Mouse (Mus musculus) thymus, adult 2 months (tissue): Measurements from ENCODE around the gene Sapcd2. TPM values are rescaled to one million over a fixed set of nuclear protein-coding genes. Genes with fewer than 3 reads are reported as not detected.
"Not testable (repeated sequence)": the region's sequence is repeated elsewhere in the genome, so short reads cannot be mapped to it uniquely, and the experiment has no call there.

ENCODE experiments used
- DNase-seq: peaks from one replicate; pipeline ENCODE4 v3.0.0; 2021
- H3K27ac ChIP-seq: fragments of 200-500 bp; 2 replicates; pipeline ENCODE4 v1.5.1; 2012; ENCODE audit warnings: low read length, control low read depth; ENCODE audit not compliant: control insufficient read depth, insufficient read depth
- H3K27me3 ChIP-seq: fragments of 200-500 bp; 2 replicates; pipeline ENCODE4 v1.6.1; 2012; ENCODE audit warnings: mild to moderate bottlenecking, low read length, moderate library complexity, mixed read lengths; ENCODE audit not compliant: control insufficient read depth, insufficient read depth
- H3K36me3 ChIP-seq: fragments of 200-500 bp; 2 replicates; pipeline ENCODE4 v1.6.1; 2012; ENCODE audit warnings: mild to moderate bottlenecking, low read length, moderate library complexity; ENCODE audit not compliant: control insufficient read depth, insufficient read depth
- H3K4me1 ChIP-seq: fragments of 200-500 bp; replicated peaks from 2 replicates; pipeline ENCODE4 v1.6.1; 2012; ENCODE audit warnings: low read length; ENCODE audit not compliant: control insufficient read depth, insufficient read depth
- H3K4me3 ChIP-seq: fragments of 200-500 bp; 2 replicates; pipeline ENCODE4 v1.5.1; 2012; ENCODE audit warnings: mild to moderate bottlenecking, low read length, control low read depth, moderate library complexity; ENCODE audit not compliant: control insufficient read depth, insufficient read depth
- CTCF ChIP-seq: fragments of 200-500 bp; IDR thresholded peaks from 2 replicates; pipeline ENCODE4 v1.5.1; 2012; ENCODE audit warnings: mild to moderate bottlenecking, control low read depth, low read length, moderate library complexity, borderline replicate concordance; ENCODE audit not compliant: control insufficient read depth, poor library complexity, insufficient read depth; ENCODE audit errors: extremely low read depth
- POLR2A ChIP-seq: fragments of 200-500 bp; IDR thresholded peaks from 2 replicates; pipeline ENCODE4 v1.6.1; 2012; ENCODE audit warnings: mild to moderate bottlenecking, low read length, control low read depth, moderate library complexity; ENCODE audit not compliant: control insufficient read depth, poor library complexity, insufficient read depth; ENCODE audit errors: extremely low read depth
- WGBS: fragments of 180-500 bp; shearing (Covaris S2); methylation state at CpG from one replicate; pipeline ENCODE4 v1.1.7; 2018; 5-methylcytosine and 5-hydroxymethylcytosine counted together
- polyA plus RNA-seq: library from polyadenylated mRNA; depleted of rRNA; stranded (reverse); fragments of >200 nt; gene quantifications from 2 replicates; pipeline ENCODE4 v1.2.3, GENCODE M21; 2012

Sapcd2 gene
- polyA plus RNA-seq, 1 experiment, result 29.7 TPM

- H3K4me1 ChIP-seq, result peaks cover 14% of the 10 kb centered on the region
- H3K27me3 ChIP-seq, result peaks cover 18% of the 10 kb centered on the region; the same call in 1 of the 2 replicates
- TF ChIP-seq POLR2A, result no peak
- peak; percentile 59; the same call in 1 of the 2 replicates for TF ChIP-seq CTCF
- H3K27ac ChIP-seq, result no peak overlapping the region
- H3K4me3 ChIP-seq, result peak overlapping the region; percentile 38
- no peaks in the 10 kb centered on the region for H3K36me3 ChIP-seq
- peak; percentile 84 for DNase-seq
- 2% methylated on average over 13 of the region's 13 CpGs for WGBS
Measured at GRCm38 (mm10) chr2:25402377-25402971, 30.4 kb downstream of the Sapcd2 start.

DNA sequence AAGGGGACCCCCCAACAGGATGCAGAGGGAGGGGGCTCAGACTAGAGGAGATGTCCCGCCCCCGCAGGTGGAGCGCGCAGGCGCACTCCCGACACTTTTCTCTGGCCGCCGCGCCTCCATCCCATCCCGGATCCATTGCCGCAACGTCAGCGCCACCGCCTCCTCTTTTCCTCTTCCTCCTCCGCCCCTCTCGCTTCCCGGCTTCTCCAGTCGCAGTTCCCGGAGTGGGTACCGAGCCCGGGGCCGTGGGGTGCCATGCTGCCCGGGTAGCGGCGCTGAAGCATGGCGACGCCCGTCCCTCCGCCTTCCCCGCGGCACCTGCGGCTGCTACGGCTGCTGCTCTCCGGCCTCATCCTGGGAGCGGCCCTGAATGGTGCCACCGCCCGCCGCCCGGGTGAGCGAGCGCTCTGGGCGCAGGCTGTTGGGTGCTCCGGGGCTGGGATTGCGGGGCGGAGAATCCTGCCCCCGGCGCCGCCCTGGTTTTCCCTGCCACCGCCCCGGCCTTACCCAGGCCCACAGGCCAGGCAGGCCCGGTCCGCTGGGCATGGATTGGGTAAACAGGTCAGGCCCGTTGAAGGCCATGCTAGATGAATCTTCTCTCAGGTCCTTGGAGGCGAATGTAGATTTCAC, 31.0 kb downstream of the Sapcd2 start:
- peaks cover 18% of the 10 kb centered on the region; the same call in 1 of the 2 replicates for H3K27me3 ChIP-seq

GRCm38 (mm10) chr2:25403994-25404393, 31.9 kb downstream of the Sapcd2 start:
- Histone ChIP-seq H3K4me1 (peaks cover 14% of the 10 kb centered on the region), H3K27ac (no peak overlapping the region), H3K4me3 (no peak overlapping the region), H3K36me3 (no peaks in the 10 kb centered on the region), H3K27me3 (peaks cover 18% of the 10 kb centered on the region; the same call in 1 of the 2 replicates)
- TF ChIP-seq CTCF (no peak), POLR2A (no peak)
- no peak for DNase-seq
- 92% methylated on average over 4 of the region's 4 CpGs for WGBS

More for the DNA sequence above, 31.0 kb downstream of the Sapcd2 start:
- Histone ChIP-seq H3K4me1 (peaks cover 14% of the 10 kb centered on the region), H3K27ac (no peak overlapping the region), H3K36me3 (no peaks in the 10 kb centered on the region), H3K4me3 (peak overlapping the region; percentile 38)
- WGBS, result 8% methylated on average over 54 of the region's 54 CpGs
- DNase-seq, result peak; percentile 47
- TF ChIP-seq CTCF, result no peak
- TF ChIP-seq POLR2A, result no peak

DNA sequence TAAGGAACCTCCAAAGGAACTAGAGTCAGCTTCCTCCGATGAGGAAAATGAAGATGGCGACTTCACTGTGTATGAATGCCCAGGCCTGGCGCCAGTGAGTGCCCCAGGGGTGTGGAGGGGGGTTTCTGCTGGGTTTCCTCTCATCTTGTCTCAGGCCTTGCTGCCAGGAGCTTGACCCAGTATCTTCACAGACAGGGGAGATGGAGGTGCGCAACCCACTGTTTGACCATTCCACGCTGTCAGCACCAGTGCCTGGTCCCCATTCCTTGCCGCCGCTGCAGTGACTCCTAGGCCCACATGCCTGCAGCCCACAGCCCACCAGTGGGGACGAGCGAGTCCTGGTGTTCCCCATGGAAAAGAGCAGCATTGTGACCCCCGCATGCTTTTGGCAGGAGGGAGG, 36.8 kb downstream of the Sapcd2 start:
- H3K27ac ChIP-seq, result no peak overlapping the region
- WGBS, result 94% methylated on average over 10 of the region's 10 CpGs
- DNase-seq, result no peak
- H3K4me1 ChIP-seq, result no peaks in the 10 kb centered on the region
- TF ChIP-seq CTCF (no peak), POLR2A (no peak)
- peaks cover 3% of the 10 kb centered on the region; the same call in 1 of the 2 replicates for H3K27me3 ChIP-seq
- no peaks in the 10 kb centered on the region for H3K36me3 ChIP-seq
- no peak overlapping the region for H3K4me3 ChIP-seq

GRCm38 (mm10) chr2:25413436-25413835, 41.3 kb downstream of the Sapcd2 start:
- H3K4me3 ChIP-seq, H3K27ac ChIP-seq, H3K27me3 ChIP-seq, DNase-seq, H3K36me3 ChIP-seq, H3K4me1 ChIP-seq: not testable (repeated sequence)

GRCm38 (mm10) chr2:25417426-25417825, 45.3 kb downstream of the Sapcd2 start:
- Histone ChIP-seq H3K4me1 (peaks cover 4% of the 10 kb centered on the region), H3K4me3 (no peak overlapping the region), H3K36me3 (no peaks in the 10 kb centered on the region), H3K27ac (no peak overlapping the region), H3K27me3 (no peaks in the 10 kb centered on the region)
- DNase-seq, result no peak
- TF ChIP-seq POLR2A (no peak), CTCF (no peak)
- WGBS, result 72% methylated on average over 3 of the region's 3 CpGs

DNA sequence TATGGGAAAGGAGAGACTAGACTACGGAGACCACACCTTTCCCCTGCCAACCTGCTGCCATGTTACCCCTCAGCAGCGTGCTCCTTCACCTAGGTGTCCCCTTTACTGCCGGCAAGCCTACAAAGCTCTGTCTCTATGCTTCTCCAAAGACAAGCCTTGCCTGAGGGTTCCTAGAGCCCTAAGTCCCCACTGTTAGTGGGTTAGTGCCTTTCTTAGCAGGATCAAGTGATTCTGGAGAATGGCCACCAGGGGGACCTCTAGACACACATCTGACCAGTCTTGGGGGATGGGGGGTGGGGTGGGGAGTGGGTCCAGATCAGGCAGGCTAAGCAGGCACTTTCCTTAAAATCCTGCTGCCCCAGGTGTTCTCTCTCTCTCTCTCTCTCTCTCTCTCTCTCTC, 49.8 kb downstream of the Sapcd2 start:
- 31% methylated on average over 3 of the region's 3 CpGs for WGBS
- peak; percentile 49 for DNase-seq
- Histone ChIP-seq H3K27ac (no peak overlapping the region), H3K27me3 (no peaks in the 10 kb centered on the region), H3K36me3 (no peaks in the 10 kb centered on the region), H3K4me1 (peaks cover 25% of the 10 kb centered on the region), H3K4me3 (no peak overlapping the region)
- no peak for TF ChIP-seq POLR2A
- 0 out of 2 replicates have a peak, but pooled peaks have one; percentile 40 for TF ChIP-seq CTCF
